Mouse (Mus musculus) stomach, postnatal 0 days (tissue): ENCODE data around the gene Nwd2. TPM values are rescaled to one million over a fixed set of nuclear protein-coding genes. Genes with fewer than 3 reads are reported as not detected.

ENCODE experiments used
- ATAC-seq: fragments of 200-750 bp; cut with Nextera tagmentation; 2 replicates; pipeline ENCODE4 v1.8.0; 2017; ENCODE audit not compliant: low FRiP score, low TSS enrichment
- DNase-seq: peaks from one replicate; pipeline ENCODE4 v3.0.0-alpha.2; 2016; ENCODE audit warnings: low spot score
- H3K27ac ChIP-seq: fragments of 300-500 bp; sonication (generic); replicated peaks from 2 replicates; pipeline ENCODE4 v1.5.1; 2014; ENCODE audit warnings: mild to moderate bottlenecking, control low read depth
- H3K27me3 ChIP-seq: fragments of 300-500 bp; sonication (generic); 2 replicates; pipeline ENCODE4 v1.6.1; 2014; ENCODE audit warnings: low read length; ENCODE audit not compliant: control insufficient read depth, insufficient read depth
- H3K36me3 ChIP-seq: fragments of 300-500 bp; sonication (generic); 2 replicates; pipeline ENCODE4 v1.6.1; 2014; ENCODE audit warnings: low read length, mixed read lengths; ENCODE audit not compliant: control insufficient read depth, insufficient read depth
- H3K4me1 ChIP-seq: fragments of 300-500 bp; sonication (generic); replicated peaks from 2 replicates; pipeline ENCODE4 v1.6.1; 2014; ENCODE audit warnings: antibody characterized with exemption; ENCODE audit not compliant: control insufficient read depth, insufficient read depth
- H3K4me2 ChIP-seq: fragments of 300-500 bp; sonication (generic); replicated peaks from 2 replicates; pipeline ENCODE4 v1.6.1; 2014; ENCODE audit warnings: low read depth, mild to moderate bottlenecking, control low read depth, moderate library complexity
- H3K4me3 ChIP-seq: fragments of 300-500 bp; sonication (generic); 2 replicates; pipeline ENCODE4 v1.5.1; 2014; ENCODE audit warnings: low read depth, low read length, control low read depth
- H3K9ac ChIP-seq: fragments of 300-500 bp; sonication (generic); 2 replicates; pipeline ENCODE4 v1.6.1; 2014; ENCODE audit warnings: mild to moderate bottlenecking, low read length, control low read depth, mixed read lengths
- H3K9me3 ChIP-seq: fragments of 300-500 bp; sonication (generic); 2 replicates; pipeline ENCODE4 v1.6.1; 2016; ENCODE audit warnings: low read length; ENCODE audit not compliant: control insufficient read depth
- CTCF ChIP-seq: IDR thresholded peaks from 2 replicates; pipeline ENCODE4 v1.5.1; 2016; ENCODE audit warnings: antibody characterized with exemption, low read depth, mild to moderate bottlenecking, moderate library complexity
- EP300 ChIP-seq: optimal IDR thresholded peaks from 2 replicates; pipeline ENCODE3; 2016; ENCODE audit warnings: antibody characterized with exemption
- WGBS: fragments of 180-500 bp; shearing (Covaris S2); extraction: QIAGEN DNeasy Blood & Tissue Kit; methylation state at CpG from one replicate; pipeline ENCODE4 v1.1.7; 2014; 5-methylcytosine and 5-hydroxymethylcytosine counted together
- polyA plus RNA-seq: library from polyadenylated mRNA; unstranded; fragments of >200 nt; fragmentation: Nextera tagmentation; extraction: Ambion mirVana; gene quantifications from 2 replicates; pipeline ENCODE4 v1.2.1, GENCODE M21; 2015

Nwd2 gene
- polyA plus RNA-seq, 1 experiment from 2014 or later, result 0.61 TPM

DNA sequence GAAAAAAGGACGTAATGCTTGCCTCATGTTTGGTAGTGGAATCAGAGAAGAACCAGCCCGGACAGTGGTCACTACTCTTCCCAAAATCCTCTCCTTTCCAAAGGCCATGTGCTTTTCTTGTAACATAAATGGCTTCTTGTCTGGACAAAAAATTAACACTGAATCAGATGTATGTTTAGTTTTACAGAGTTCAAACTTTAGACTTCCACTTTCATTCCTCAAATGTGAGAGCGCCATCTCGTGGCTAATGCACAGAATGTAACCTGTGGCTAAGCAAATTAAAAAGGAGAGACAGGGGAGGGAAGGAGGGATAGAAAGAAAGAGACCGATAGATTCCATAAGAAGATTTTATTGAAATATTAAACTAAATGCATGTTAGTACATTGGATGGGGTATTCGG, 117.8 kb downstream of the Nwd2 start:
- H3K27ac ChIP-seq, result no peak overlapping the region
- no peaks in the 10 kb centered on the region for H3K4me1 ChIP-seq
- H3K9ac ChIP-seq, result no peak overlapping the region
- H3K4me3 ChIP-seq, result no peak overlapping the region
- H3K4me2 ChIP-seq, result no peak overlapping the region
- no peak for TF ChIP-seq EP300
- peak; percentile 90 for TF ChIP-seq CTCF
- no peaks in the 10 kb centered on the region for H3K36me3 ChIP-seq
- DNase-seq, result peak; percentile 48
- 35% methylated on average over 6 of the region's 6 CpGs for WGBS
- ATAC-seq, result no peak
- no peaks in the 10 kb centered on the region for H3K27me3 ChIP-seq
- H3K9me3 ChIP-seq, result no peaks in the 10 kb centered on the region

DNA sequence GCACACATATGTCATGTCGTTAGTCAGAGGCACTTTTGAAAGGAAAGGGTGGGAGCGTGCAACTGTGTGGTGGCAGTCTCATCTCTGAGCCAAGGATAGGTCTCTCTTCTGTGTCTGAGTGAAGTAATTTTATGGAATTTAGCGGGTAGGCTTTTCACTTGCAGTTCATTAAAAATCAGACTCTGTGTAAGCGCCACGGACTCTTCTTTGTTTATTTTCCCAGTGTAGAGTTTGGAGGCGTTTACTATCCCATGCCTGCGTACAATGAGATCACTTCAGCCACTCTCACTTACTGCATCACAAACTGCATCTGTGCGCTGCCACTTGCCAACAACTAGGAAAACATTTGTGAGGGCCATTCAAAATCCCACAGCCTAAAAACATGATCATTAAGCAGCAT, 118.6 kb downstream of the Nwd2 start:
- Histone ChIP-seq H3K27me3 (no peaks in the 10 kb centered on the region), H3K4me2 (no peak overlapping the region; the same call in 1 of the 2 replicates), H3K9ac (no peak overlapping the region), H3K4me3 (no peak overlapping the region), H3K4me1 (no peaks in the 10 kb centered on the region), H3K27ac (no peak overlapping the region), H3K9me3 (no peaks in the 10 kb centered on the region), H3K36me3 (no peaks in the 10 kb centered on the region)
- DNase-seq, result no peak
- TF ChIP-seq EP300, result no peak
- no peak for TF ChIP-seq CTCF
- ATAC-seq, result no peak
- WGBS, result 63% methylated on average over 8 of the region's 8 CpGs

DNA sequence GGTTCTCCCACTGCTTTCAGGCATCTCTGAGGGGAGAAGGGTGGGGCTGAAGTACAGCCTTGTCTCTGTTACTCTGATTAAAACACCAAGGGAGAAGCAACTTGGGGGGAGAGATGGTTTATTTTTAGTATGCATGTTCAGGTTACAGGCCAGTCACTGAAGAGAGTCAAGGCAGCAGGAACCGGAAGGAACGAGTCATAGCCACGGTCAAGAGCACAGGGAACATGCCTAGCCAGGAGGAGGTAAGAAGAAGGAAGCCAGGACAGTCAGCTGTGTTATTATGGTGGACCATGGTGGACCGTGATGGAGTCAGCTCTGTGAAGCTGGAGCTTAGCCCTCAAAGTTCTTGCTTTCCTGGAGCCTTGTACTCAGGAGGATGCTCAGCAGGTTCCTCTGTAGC, 119.3 kb downstream of the Nwd2 start:
- no peak overlapping the region for H3K27ac ChIP-seq
- DNase-seq (no peak), ATAC-seq (no peak)
- no peak overlapping the region for H3K4me3 ChIP-seq
- no peaks in the 10 kb centered on the region for H3K4me1 ChIP-seq
- H3K9ac ChIP-seq, result no peak overlapping the region
- TF ChIP-seq EP300 (no peak), CTCF (no peak)
- H3K9me3 ChIP-seq, result no peaks in the 10 kb centered on the region
- H3K4me2 ChIP-seq, result no peak overlapping the region
- WGBS, result 73% methylated on average over 4 of the region's 4 CpGs
- H3K36me3 ChIP-seq, result no peaks in the 10 kb centered on the region
- H3K27me3 ChIP-seq, result no peaks in the 10 kb centered on the region

DNA sequence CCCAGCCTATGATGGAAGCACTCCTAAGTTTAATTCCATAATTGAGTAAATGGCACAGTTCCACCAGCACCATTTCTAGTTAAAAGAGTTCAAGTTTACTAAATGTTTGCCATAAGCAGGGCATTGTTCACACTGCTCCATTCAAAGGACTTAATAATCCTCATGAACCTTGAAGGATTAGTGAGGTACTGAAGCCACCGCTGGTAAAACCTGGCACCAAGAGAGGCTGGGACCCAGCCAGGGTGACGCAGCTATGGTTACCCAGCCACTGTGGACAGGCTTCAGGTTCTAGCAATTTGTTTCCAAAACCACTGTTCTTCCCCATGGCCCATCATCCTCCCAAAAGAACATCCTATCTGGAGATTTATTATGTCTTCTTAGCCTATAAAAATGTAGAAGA, 124.1 kb downstream of the Nwd2 start:
- Histone ChIP-seq H3K36me3 (no peaks in the 10 kb centered on the region), H3K9ac (no peak overlapping the region), H3K27me3 (no peaks in the 10 kb centered on the region), H3K9me3 (no peaks in the 10 kb centered on the region), H3K4me1 (no peaks in the 10 kb centered on the region), H3K4me3 (no peak overlapping the region), H3K27ac (no peak overlapping the region), H3K4me2 (no peak overlapping the region)
- no peak for DNase-seq
- WGBS, result 55% methylated on average over 2 of the region's 2 CpGs
- ATAC-seq, result no peak
- TF ChIP-seq EP300, result no peak
- TF ChIP-seq CTCF, result no peak

DNA sequence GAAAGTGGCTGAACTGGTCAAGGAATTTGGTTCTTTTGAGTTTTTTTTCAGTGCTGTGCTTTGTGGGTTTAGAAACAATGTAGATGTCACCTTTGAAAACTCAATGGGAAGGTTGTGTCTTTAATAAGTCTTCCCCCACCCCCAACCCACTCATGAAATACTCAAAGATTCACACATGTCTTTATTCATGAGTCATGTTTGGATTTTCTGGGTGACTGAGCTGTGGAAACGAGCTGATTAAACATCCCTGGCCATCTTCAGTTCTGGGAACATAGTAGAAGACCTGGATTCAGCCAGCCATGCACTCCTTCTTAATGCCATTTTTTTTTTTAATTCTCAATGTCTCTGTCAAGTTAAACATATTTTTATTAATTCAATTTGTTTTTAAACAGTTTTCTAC, 124.7 kb downstream of the Nwd2 start:
- H3K4me2 ChIP-seq, result no peak overlapping the region
- ATAC-seq, result no peak

DNA sequence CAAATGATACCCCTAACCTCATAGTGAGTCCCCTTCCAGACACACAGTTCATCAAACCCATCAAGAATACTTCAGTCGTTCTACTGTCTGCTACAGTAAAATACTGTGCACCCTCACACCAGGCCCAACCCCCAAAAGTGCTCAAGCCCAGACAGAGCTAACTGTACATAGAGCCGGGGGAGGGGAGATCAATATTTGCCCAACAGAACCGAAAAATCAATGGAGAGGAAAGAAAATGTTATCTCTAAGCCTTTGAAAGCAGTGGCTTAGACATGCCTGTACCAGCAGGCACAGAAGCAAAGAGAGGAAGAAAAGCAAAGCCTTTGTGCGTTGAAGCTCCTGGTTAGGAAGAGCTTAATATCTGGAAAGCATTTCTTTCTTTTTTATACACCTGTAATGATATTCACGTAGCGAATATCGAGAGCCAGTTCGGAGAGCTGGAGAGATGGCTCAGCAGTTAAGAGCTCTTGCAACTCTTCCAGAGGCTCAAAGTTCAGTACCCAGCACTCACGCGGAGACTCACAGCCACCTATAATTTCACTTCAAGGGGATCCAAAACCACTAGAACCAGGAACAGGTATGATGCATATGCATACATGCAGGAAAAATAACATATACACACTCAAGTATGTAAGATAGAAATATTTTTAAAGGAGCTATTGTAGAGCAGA, 139.4 kb downstream of the Nwd2 start:
- WGBS, result 53% methylated on average over 10 of the region's 10 CpGs
- Histone ChIP-seq H3K4me1 (no peaks in the 10 kb centered on the region), H3K4me2 (no peak overlapping the region), H3K9ac (no peak overlapping the region), H3K4me3 (no peak overlapping the region), H3K36me3 (no peaks in the 10 kb centered on the region), H3K9me3 (no peaks in the 10 kb centered on the region), H3K27me3 (no peaks in the 10 kb centered on the region), H3K27ac (no peak overlapping the region)
- DNase-seq (peak; percentile 18), ATAC-seq (peak; percentile 53)
- TF ChIP-seq EP300, result no peak
- no peak for TF ChIP-seq CTCF

More for the DNA sequence above, 124.7 kb downstream of the Nwd2 start:
- Histone ChIP-seq H3K4me1 (no peaks in the 10 kb centered on the region), H3K9me3 (no peaks in the 10 kb centered on the region), H3K4me3 (no peak overlapping the region), H3K27ac (no peak overlapping the region), H3K9ac (no peak overlapping the region), H3K27me3 (no peaks in the 10 kb centered on the region), H3K36me3 (no peaks in the 10 kb centered on the region)
- no peak for DNase-seq
- TF ChIP-seq EP300, result no peak
- no peak for TF ChIP-seq CTCF
- WGBS, result 33% methylated on average over 1 of the region's 1 CpGs
